Mouse (Mus musculus) yolk sac, embryonic 10.5 days (tissue): Measurements from ENCODE around the gene Zfp93.
A peak's percentile ranks its signal among the peaks of the same experiment; 100 is the strongest.

ENCODE experiments used
- DNase-seq: peaks from one replicate; pipeline ENCODE4 v3.0.0-alpha.2; 2017; ENCODE audit warnings: low spot score

Zfp93 gene

GRCm38 (mm10) chr7:24291387-24292090 is 21.3 kb downstream of the Zfp93 start:
- DNase-seq = no peak

DNA sequence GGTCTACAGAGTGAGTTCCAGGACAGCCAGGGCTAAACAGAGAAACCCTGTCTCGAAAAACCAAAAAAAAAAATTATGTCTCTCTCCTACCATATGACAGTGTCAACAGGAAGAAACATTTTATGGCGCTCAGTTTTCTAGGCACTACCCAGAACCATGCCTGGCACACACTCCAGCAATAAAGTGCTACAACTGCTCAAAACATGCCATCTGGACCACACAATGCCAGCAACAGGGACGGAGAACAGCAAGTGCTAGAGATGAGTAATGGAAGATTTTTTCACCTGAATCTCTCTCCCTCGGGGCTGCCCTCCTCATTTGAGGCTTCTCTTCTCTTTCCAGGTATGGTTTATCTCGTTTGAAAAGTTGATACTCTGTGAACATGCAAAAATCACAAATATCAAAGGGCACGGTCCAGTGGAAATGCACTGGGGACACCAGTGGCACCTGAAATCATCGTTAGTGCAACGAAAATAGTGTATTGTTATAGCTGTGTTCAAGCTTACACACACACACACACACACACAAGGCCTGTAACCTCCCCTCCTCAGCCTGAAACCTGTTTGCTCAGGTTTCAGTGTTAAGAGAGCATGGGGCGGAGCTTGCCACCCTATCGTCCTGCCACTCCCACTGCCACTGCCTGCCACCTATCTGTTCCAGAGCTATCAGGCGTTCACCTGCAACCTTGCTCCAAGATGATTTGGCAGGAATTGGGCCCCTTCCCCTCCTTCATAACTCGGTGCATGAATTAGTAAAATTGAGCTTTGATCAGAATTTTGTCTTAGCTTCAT is 23.0 kb downstream of the Zfp93 start:
- DNase-seq = no peak

GRCm38 (mm10) chr7:24294763-24295162 is 24.5 kb downstream of the Zfp93 start:
- no peak for DNase-seq

DNA sequence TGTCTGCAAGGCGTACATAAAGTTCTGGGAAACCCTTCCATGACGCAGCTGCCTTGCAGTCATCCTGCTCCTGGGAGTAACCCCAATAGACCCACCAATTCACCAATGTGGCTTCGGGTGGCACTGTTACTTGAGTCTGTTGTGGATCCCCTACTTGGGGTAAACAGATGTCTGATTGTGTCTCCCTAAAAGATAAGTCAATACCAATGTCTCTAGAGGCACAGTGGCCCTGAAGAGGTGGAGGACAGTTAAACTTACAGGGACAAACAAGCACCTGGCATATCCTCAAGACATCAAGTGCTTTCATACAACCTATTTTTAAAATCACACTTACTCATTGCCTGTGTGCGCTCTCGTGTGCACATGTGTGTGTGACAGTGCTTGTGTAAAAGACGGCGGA is 25.2 kb downstream of the Zfp93 start:
- no peak for DNase-seq

DNA sequence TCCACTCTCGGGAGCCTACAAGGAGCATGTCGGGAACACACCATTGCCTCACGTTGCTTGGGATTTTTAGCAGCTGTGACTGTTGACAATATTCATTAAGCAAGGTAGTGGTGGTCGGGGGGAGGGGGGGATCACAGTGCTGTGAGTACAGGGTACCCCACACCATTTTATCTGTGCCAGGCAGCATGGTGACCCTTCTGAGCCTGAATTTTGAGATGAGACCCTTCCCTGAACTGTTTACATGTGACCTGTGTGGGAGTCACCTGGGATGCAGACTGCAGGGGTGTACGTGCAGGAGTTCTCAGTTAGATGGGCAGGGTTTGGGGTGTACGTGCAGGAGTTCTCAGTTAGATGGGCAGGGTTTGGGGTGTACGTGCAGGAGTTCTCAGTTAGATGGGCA is 26.2 kb downstream of the Zfp93 start:
- DNase-seq = no peak

GRCm38 (mm10) chr7:24297361-24298095 is 27.3 kb downstream of the Zfp93 start:
- no peak for DNase-seq

GRCm38 (mm10) chr7:24298635-24298972 is 28.4 kb downstream of the Zfp93 start:
- DNase-seq = peak; percentile 27

GRCm38 (mm10) chr7:24298973-24299708 is 28.9 kb downstream of the Zfp93 start:
- DNase-seq = peak; percentile 74

GRCm38 (mm10) chr7:24299823-24300481 is 29.7 kb downstream of the Zfp93 start:
- no peak for DNase-seq

GRCm38 (mm10) chr7:24300771-24301282 is 30.6 kb downstream of the Zfp93 start, which contains the start of gene Zfp61:
Gene Zfp61 (minus strand): TSS chr7:24301232.
- DNase-seq = peak; percentile 75

DNA sequence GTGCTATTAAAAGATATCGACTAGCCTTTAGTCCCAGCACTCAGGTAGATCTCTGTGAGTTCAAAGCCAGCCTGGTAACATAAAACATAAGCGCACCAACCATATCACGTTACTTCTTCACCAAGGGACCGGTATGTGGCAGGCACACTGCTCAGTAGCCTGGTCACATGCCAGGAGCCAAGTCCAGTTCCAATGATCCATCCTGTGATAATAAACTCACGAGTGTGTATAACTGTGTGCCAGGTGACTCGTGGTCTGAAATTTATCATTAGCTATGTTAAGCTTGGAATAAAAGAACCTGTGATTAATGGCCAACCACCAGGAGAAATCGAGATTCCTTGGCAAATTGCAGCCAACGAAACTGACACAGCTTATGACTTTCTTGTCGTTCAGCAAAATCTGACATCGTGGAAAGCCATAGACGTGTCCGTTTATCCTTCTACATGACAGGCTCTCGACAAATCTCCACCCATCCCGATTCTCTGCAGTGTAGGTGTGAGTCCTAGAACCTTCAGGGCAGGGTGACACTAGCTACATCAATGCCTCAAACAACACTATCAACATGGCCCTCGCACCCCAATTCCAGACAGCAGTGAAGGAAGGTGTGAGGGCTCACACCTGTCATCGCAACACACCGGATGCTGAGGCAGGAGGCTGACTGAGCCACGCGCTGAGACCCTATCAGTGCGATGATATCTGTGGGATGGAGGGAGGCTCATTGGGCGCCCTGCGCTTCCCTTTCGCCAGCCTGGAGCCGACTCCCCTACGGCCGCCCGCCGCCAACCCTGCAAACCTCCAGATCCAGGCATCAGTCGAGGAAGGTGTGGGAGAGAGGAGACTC is 45.7 kb downstream of the Zfp93 start:
- DNase-seq = no peak

DNA sequence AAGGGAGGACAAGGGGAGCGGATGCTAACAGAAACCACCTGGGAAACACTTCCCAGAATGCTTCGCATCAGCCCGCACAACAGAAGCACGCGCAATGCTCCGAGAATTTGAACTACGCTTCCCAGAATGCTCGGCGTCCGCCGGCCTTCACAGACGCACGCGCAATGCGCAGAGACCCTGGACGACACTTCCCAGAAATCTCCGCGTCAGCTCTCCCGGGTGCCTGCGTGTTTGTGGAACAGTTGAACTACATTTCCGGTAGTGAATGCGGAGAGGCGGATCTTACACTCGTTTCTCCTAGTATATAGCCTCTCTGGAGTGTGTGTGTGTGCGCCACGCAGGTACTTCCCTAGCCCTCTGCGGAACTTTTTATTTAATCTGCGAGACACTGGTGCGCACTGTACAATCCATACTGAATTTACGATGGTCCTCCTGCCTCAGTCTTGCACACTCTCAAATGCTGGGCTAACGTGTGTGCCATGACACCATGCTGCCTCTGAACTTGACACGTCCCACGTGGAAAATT is 46.4 kb downstream of the Zfp93 start, which contains the start of gene Zfp94:
Zfp94 (minus strand) TSS at position 100 of the 526 bp plus-strand sequence.
- DNase-seq = peak; percentile 94

GRCm38 (mm10) chr7:24318942-24319341 is 48.7 kb downstream of the Zfp93 start:
- no peak for DNase-seq

- DNase-seq = no peak
These were observed 52.4 kb downstream of the Zfp93 start for GRCm38 (mm10) chr7:24322593-24322992.

DNA sequence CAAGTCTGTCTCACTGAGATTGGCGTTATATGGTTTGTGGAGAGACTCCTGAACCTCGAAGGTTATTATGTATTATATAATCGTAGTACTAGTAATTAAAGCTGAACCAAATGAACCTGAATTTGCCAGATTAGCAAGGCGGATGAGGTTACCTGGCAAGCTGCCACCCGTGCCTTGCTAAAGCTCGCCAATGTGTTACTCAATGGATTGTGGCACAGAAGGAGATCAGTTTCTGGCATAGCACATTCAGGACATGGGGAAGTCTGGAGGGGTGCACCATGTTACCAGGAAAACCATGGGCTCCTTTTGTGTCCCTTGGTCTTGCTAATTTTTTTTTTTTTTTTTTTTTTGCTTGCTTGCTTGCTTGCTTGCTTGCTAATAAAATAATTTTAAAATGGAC is 55.0 kb downstream of the Zfp93 start:
- DNase-seq = no peak

- DNase-seq = no peak
These were observed 55.5 kb downstream of the Zfp93 start for GRCm38 (mm10) chr7:24325675-24326128.

DNA sequence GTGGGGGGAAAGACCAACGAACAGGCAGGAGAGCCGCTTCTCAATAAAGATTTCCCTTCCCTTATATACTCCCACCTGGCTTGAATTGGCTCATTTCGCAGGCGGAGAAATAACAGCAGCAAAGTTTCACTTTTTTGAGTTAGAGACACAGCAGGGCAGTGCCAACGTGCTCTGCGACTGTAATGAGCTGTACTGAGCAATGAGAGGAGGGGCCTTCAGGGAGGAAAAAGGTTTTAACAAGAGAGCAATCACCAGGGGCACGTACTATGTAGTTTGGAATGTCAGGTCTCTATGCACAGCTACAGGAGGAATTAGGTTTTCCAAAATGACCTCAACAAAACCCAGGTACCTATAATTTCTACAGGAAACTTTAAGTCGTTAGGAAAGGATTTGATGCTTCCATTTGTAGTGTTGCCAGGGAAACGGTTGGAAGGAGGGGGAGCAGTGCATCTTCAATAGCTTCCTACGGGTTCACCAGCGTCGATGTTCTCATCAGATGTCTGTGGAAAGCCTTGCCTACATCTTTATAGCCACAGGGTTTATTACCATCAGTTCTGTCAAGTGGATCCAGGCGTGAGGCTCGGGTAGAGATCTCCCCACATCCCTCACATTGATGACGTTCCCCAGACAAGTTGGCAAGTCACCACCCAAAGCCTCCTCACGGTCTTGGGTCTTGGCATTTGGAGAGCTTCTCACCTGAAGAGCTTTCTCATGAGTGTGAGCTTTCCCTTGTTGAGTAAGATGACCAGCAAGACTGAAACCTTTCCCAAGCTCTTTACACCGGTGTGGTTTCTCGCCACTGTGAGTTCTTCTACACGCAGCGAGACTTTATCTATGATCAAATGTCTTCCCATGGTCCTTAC is 56.3 kb downstream of the Zfp93 start:
- no peak for DNase-seq
